Mouse (Mus musculus): ENCODE measurements around the gene Trip4. TPM values are rescaled to one million over a fixed set of nuclear protein-coding genes. Genes with fewer than 3 reads are reported as not detected.

Gene Trip4
- polyA plus RNA-seq, 1 experiment = 83.4 TPM

- Histone ChIP-seq H3K36me3 (ENCODE audit: control insufficient read depth, insufficient read depth, low read length) (no peaks in the 10 kb centered on the region), H3K4me1 (ENCODE audit: control insufficient read depth, insufficient read depth, low read length) (peaks cover 12% of the 10 kb centered on the region), H3K27ac (ENCODE audit: control insufficient read depth, insufficient read depth, low read depth, low read length) (no peak overlapping the region), H3K4me3 (ENCODE audit: control insufficient read depth, low read depth, low read length) (no peak overlapping the region), H3K27me3 (ENCODE audit: control insufficient read depth, insufficient read depth, low read length) (no peaks in the 10 kb centered on the region)
- TF ChIP-seq CTCF (IDR thresholded peaks at IDR 0.05; ENCODE audit: control insufficient read depth, insufficient read depth, insufficient replicate concordance, low read depth, low read length) (no peak), POLR2A (IDR thresholded peaks at IDR 0.05; ENCODE audit: control insufficient read depth, low read depth, low read length) (no peak)
Measured at GRCm38 (mm10) chr9:65828511-65828910, 80.1 kb downstream of the Trip4 start.

DNA sequence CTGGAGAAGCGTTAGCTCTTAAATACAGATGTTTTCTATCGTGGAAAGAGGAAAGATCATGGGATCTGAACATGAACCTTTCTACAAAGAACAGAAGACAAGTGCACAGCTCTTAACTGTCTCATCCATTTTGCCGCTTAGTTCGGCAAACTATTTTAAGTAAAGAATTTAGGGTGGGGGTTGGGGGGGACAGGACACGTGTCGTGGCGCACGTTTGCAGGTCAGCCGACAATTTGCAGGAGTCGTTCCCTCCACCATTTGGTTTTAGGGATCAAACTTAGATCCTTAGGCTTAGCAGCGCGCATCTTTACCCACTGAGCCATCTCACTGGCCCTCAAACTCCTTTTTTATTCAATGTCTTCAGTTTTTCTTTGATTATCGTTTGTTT lies 80.6 kb downstream of the Trip4 start:
- Histone ChIP-seq H3K27me3 (ENCODE audit: control insufficient read depth, insufficient read depth, low read length) (no peaks in the 10 kb centered on the region), H3K4me1 (ENCODE audit: control insufficient read depth, insufficient read depth, low read length) (peaks cover 12% of the 10 kb centered on the region), H3K4me3 (ENCODE audit: control insufficient read depth, low read depth, low read length) (peak overlapping the region; percentile 95), H3K36me3 (ENCODE audit: control insufficient read depth, insufficient read depth, low read length) (no peaks in the 10 kb centered on the region), H3K27ac (ENCODE audit: control insufficient read depth, insufficient read depth, low read depth, low read length) (no peak overlapping the region)
- no peak for TF ChIP-seq CTCF (IDR thresholded peaks at IDR 0.05; ENCODE audit: control insufficient read depth, insufficient read depth, insufficient replicate concordance, low read depth, low read length)
- no peak for TF ChIP-seq POLR2A (IDR thresholded peaks at IDR 0.05; ENCODE audit: control insufficient read depth, low read depth, low read length)

DNA sequence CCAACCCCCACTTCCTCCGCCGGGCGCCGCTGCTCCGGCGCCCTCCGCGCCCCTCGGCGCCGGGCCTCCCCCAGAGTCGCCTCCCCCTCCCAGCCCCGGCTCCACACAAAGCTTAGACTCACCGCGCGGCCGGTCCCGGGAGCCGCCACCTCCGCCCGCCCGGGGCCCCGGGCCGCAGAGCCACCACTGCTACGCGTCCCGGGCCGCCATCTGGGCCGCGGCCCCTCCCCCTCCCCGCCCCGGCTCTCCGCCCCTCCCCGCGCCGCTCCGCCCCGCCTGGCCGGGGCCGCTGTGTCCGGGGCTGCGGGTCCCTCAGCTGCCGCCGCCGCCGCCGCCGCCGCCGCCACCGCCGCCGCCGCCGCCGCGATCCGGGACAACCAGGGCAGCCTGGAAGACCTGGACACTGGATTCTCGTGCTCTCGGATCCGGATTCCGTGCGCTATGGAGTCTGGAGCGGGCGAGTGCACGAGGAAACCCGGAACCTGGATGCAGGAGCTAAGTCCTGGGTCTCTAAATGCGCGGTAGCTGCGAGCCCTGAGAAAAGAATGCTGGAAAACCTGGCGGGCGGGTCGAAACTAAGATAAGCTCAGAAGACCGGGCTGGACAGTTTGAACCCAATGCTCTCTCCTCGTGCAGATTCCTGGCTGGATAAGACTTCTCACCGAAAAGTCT lies 81.1 kb downstream of the Trip4 start, which contains the start of gene Zfp609:
TSS of gene Zfp609 (minus strand) at position 221 of the 672 bp plus-strand sequence.
- peak within 1 kb of the TSS; percentile 92 for H3K27ac ChIP-seq (ENCODE audit: control insufficient read depth, insufficient read depth, low read depth, low read length)
- no peaks in the 10 kb centered on the region for H3K36me3 ChIP-seq (ENCODE audit: control insufficient read depth, insufficient read depth, low read length)
- no peaks in the 10 kb centered on the region for H3K27me3 ChIP-seq (ENCODE audit: control insufficient read depth, insufficient read depth, low read length)
- H3K4me3 ChIP-seq (ENCODE audit: control insufficient read depth, low read depth, low read length) = peak within 1 kb of the TSS; percentile 95
- peaks cover 12% of the 10 kb centered on the region for H3K4me1 ChIP-seq (ENCODE audit: control insufficient read depth, insufficient read depth, low read length)
- TF ChIP-seq POLR2A (IDR thresholded peaks at IDR 0.05; ENCODE audit: control insufficient read depth, low read depth, low read length) = no peak; the same call in 1 of the 2 replicates
- no peak for TF ChIP-seq CTCF (IDR thresholded peaks at IDR 0.05; ENCODE audit: control insufficient read depth, insufficient read depth, insufficient replicate concordance, low read depth, low read length)

GRCm38 (mm10) chr9:65826588-65827343 lies 81.8 kb downstream of the Trip4 start:
- H3K27me3 ChIP-seq (ENCODE audit: control insufficient read depth, insufficient read depth, low read length) = no peaks in the 10 kb centered on the region
- peak overlapping the region; percentile 92 for H3K27ac ChIP-seq (ENCODE audit: control insufficient read depth, insufficient read depth, low read depth, low read length)
- no peaks in the 10 kb centered on the region for H3K36me3 ChIP-seq (ENCODE audit: control insufficient read depth, insufficient read depth, low read length)
- H3K4me3 ChIP-seq (ENCODE audit: control insufficient read depth, low read depth, low read length) = peak overlapping the region; percentile 95
- TF ChIP-seq CTCF (IDR thresholded peaks at IDR 0.05; ENCODE audit: control insufficient read depth, insufficient read depth, insufficient replicate concordance, low read depth, low read length) (no peak), POLR2A (IDR thresholded peaks at IDR 0.05; ENCODE audit: control insufficient read depth, low read depth, low read length) (no peak)
- peaks cover 12% of the 10 kb centered on the region for H3K4me1 ChIP-seq (ENCODE audit: control insufficient read depth, insufficient read depth, low read length)

DNA sequence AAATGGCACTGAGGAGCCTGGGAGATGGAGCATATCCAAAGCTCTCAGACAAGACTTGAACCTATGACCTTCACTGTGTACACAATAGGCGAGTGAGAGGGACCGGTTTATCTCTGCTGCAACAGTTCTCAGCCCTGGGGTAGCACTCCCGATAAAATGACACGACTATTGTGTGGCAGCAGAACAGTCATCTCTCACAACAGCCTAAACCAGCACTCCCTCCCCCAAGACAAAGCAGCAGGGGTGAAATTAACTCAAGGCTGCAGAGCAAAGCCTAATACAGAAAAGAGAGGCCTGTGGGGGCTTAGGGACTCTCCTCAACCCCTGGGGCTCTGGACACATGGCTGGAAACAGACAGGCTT lies 82.4 kb downstream of the Trip4 start:
- H3K4me3 ChIP-seq (ENCODE audit: control insufficient read depth, low read depth, low read length) = peak overlapping the region; percentile 95
- H3K36me3 ChIP-seq (ENCODE audit: control insufficient read depth, insufficient read depth, low read length) = no peaks in the 10 kb centered on the region
- peak overlapping the region; percentile 92 for H3K27ac ChIP-seq (ENCODE audit: control insufficient read depth, insufficient read depth, low read depth, low read length)
- peaks cover 12% of the 10 kb centered on the region for H3K4me1 ChIP-seq (ENCODE audit: control insufficient read depth, insufficient read depth, low read length)
- no peaks in the 10 kb centered on the region for H3K27me3 ChIP-seq (ENCODE audit: control insufficient read depth, insufficient read depth, low read length)
- TF ChIP-seq POLR2A (IDR thresholded peaks at IDR 0.05; ENCODE audit: control insufficient read depth, low read depth, low read length) (no peak), CTCF (IDR thresholded peaks at IDR 0.05; ENCODE audit: control insufficient read depth, insufficient read depth, insufficient replicate concordance, low read depth, low read length) (no peak)

- Histone ChIP-seq H3K27ac (ENCODE audit: control insufficient read depth, insufficient read depth, low read depth, low read length) (no peak overlapping the region), H3K36me3 (ENCODE audit: control insufficient read depth, insufficient read depth, low read length) (no peaks in the 10 kb centered on the region), H3K4me1 (ENCODE audit: control insufficient read depth, insufficient read depth, low read length) (peaks cover 12% of the 10 kb centered on the region), H3K4me3 (ENCODE audit: control insufficient read depth, low read depth, low read length) (no peak overlapping the region), H3K27me3 (ENCODE audit: control insufficient read depth, insufficient read depth, low read length) (no peaks in the 10 kb centered on the region)
- TF ChIP-seq POLR2A (IDR thresholded peaks at IDR 0.05; ENCODE audit: control insufficient read depth, low read depth, low read length) (no peak), CTCF (IDR thresholded peaks at IDR 0.05; ENCODE audit: control insufficient read depth, insufficient read depth, insufficient replicate concordance, low read depth, low read length) (no peak)
Measured at GRCm38 (mm10) chr9:65823716-65824462, 84.7 kb downstream of the Trip4 start.

DNA sequence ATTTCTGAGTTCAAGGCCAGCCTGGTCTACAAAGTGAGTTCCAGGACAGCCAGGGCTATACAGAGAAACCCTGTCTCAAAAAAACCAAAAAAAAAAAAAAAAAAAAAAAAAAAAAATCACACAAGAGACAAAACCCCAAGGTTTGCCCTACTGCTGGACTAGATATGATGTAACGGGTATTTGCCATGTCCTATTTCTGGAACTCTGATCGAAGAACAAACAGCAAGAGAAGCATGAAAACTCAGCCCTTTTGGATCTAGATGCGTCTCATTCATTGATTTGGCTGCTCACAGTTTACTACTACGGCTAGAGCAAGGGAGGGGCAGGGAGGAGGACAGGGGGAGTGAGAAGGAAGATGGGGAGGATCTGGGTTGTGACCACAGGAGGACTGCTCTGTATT lies 86.6 kb downstream of the Trip4 start:
- no peaks in the 10 kb centered on the region for H3K27me3 ChIP-seq (ENCODE audit: control insufficient read depth, insufficient read depth, low read length)
- TF ChIP-seq CTCF (IDR thresholded peaks at IDR 0.05; ENCODE audit: control insufficient read depth, insufficient read depth, insufficient replicate concordance, low read depth, low read length) (no peak), POLR2A (IDR thresholded peaks at IDR 0.05; ENCODE audit: control insufficient read depth, low read depth, low read length) (no peak)
- H3K4me3 ChIP-seq (ENCODE audit: control insufficient read depth, low read depth, low read length) = no peak overlapping the region
- peaks cover 12% of the 10 kb centered on the region for H3K4me1 ChIP-seq (ENCODE audit: control insufficient read depth, insufficient read depth, low read length)
- H3K27ac ChIP-seq (ENCODE audit: control insufficient read depth, insufficient read depth, low read depth, low read length) = no peak overlapping the region
- H3K36me3 ChIP-seq (ENCODE audit: control insufficient read depth, insufficient read depth, low read length) = no peaks in the 10 kb centered on the region
